Mouse (Mus musculus) left cerebral cortex, adult 6 months (tissue): ENCODE measurements around the gene Vps37d. TPM values are rescaled to one million over a fixed set of nuclear protein-coding genes. Genes with fewer than 3 reads are reported as not detected.

Experiments used
- long read RNA-seq, 2 experiments: library from polyadenylated mRNA; unstranded; transcript quantifications; one replicate each; pipeline ENCODE4 v2.0.0; 2019 to 2020
- polyA plus RNA-seq: library from polyadenylated mRNA; unstranded; fragments of <200 nt; fragmentation: Nextera tagmentation; gene quantifications from 2 replicates; pipeline ENCODE4 v1.2.3, GENCODE M21; 2021

Vps37d gene
- 1.9 and 8.2 TPM in 2 replicates for polyA plus RNA-seq
- long read RNA-seq, experiment 1, partial matches to known transcripts: 0 of 4 reads
- long read RNA-seq, experiment 1, other reads (novel, unspliced or antisense): 2 of 4 reads
- long read RNA-seq, experiment 2, partial matches to known transcripts: 0 of 1 reads
- long read RNA-seq, experiment 2, other reads (novel, unspliced or antisense): 1 of 1 reads

DNA sequence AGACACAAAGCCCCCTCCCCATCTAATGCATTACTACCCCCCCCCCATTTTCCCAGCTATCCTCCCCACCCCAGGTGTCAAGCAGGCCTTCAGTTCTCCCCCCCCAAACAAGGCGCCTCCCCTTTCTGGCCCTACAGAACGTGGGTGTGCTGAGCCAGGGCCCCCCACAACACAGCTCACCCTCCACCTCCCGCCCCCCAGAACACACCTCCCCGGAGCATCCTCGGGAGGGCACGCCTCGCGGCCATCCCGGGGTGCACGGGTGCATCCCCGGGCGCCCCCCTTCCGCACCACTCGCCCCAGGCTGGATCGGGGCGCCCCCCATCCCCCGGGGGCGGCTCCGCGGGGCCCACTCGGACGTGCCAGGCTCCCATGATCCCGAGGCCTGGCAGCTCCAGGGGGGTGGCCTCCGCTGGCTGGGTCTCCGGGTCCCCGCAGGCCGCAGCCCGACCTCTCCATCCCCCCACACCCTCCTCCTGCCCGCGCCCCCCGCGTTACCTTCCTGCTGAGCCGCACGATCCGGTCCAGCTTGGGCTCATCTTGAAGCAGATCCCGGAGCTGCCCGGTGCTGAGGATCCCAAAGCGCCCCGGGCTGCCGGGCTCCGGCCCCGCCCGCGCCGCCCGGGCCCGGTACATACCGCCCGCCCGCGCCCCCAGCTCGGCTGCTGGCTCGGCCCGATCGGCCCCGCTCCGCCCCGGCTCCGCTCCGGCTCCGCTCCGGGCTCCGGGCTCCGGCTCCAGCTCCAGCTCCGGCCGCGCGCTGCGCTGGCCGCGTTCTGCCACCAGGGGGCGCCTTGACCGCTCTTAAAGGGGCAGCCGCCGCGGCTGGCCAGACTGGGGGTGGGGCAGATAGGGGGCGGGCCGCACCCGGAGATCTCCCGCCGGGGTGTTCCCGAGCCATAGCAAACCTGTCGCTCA is at the start of gene Vps37d:
Gene Vps37d (minus strand): TSS at position 703 of the 918 bp plus-strand sequence.

DNA sequence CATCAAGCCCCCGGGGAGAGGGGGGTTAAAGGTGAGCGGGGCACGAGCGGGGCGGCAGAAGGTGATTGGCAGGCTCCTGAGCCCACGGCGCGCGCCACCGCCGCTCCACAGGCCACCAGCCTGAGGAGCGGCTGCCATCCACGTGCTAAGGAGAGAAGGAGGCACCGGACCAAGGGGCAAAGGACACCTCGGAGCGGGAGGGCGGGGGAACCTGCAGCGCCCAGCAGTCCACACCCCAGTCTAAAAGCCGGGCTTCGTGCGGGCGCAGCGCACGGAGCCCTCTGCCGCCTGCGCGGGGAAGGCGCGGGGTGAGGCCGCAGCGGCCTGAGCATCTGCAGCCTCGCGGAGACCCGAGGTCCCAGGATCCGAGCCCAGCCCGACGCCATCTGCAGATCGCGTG is 11.6 kb upstream of the Vps37d start, which contains the start of gene Mlxipl:
Gene Mlxipl (plus strand): TSS at position 238 of the 400 bp plus-strand sequence.

DNA sequence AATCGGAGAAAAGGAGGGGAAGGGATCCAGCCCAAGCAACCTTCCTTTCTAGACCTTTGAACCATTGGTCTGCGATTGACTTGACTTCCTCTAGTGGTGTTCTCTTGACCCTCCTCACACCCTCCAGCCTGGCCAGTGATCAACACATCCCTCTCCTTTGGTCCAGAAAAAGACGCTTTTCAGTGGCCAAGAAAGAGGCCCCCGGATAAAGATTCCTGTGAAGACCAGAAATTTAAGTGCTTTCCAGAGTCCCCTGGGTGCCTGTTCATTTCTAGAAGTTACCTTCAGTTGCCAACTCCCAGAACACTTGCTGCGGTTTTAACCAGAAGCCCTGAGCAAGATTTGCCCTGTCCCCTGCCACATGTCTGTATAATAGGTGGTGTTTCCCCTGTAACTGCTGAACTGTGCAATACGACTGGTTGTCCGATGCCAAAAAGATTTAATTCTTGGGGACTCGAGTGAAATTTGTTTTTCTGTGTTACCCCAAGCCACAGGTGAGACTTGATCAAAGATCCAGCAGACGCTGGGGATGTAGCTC is 13.1 kb downstream of the Vps37d start, which contains the start of gene Bud23:
Gene Bud23 (minus strand): TSS at position 51 of the 538 bp plus-strand sequence.

DNA sequence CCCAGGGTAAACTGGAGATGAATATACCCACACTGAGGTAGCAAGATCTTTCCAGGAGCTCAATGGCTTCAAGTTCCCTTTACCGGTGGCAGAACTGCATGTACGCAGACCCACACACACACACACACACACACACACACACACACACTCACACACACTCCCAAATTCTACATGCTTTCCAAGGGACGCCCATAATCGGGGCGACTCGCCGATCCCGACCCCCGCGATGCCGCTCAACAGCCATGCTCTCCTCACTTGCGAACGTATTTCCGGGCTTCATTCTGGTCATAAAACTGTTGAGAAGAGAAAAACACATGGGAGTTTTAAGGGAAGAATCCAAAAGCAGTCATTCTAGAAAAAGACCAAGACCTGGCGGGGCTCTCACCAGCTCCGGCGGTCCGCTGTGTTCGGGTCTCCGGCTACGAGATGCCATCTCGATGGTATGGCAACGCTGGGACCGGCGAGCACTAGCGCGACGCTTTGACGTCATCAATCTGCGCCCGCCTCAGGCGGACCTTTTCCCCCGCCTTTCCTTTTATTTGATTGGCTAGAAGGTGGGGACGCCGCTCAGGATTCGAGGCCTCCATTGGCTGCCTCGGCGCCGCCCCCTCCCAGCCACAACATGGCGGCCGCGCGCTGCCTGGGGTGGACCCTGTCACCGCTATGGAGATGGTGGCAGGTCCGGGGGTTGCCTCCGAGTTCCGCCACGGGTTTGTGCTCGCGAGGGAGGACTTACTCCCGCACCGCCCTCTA is 14.3 kb downstream of the Vps37d start, which contains the start of gene Dnajc30:
Gene Dnajc30 (plus strand): TSS at position 574 of the 753 bp plus-strand sequence.

DNA sequence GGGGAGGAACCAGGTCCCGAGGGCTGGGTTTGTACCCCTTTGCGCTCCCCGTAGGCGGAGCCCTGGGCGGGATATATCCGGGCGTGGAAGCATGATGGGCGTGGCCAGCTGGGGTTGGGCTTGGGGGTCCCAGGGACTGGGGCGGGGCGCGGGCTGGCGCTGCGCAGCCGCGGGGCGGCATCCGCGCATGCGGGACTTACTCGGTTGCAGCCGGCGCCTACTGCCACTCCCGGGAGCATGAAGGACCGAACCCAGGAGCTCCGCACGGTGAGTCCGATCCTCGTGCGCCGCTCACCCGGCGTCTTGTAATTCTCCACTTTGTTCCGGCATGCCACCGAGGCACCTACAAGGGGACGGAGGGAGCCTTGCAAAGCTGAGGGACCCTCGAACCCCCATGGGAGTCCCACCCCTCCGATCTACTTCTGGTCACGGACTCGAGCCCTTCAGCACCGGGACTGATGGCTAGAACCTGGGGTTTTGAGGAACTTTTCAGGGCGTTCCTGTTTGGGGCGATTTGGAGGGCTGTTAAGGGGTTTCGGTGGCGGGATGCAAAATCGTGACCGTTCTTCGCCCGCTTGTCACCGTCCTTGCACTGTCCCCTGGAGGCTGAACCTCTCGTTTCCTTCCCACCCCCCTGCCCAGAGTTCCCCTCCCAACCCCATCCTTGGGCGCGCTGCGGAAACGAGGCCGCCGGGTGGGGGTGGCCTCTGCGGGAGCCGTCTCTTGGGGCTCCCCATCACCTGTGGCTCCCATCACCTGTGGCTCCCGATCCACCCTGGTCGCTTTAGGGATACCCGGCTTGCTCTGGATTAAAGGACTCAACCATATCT is 54.5 kb downstream of the Vps37d start, which contains the start of gene Stx1a:
Gene Stx1a (plus strand): TSS at position 139 of the 830 bp plus-strand sequence.

Other genes with a start within 250 kb of the Vps37d start
- gene Tmem270, start 171.5 kb downstream of the Vps37d start, polyA plus RNA-seq: not detected in 2 replicates
- not detected in 2 replicates for gene Cldn13, start 162.7 kb downstream of the Vps37d start, polyA plus RNA-seq
- gene Mettl27, start 145.9 kb downstream of the Vps37d start, polyA plus RNA-seq: 6.6 and 7.4 TPM in 2 replicates
- gene Cldn4, start 131.3 kb downstream of the Vps37d start, polyA plus RNA-seq: not detected in 2 replicates
- gene Cldn3, start 92.1 kb downstream of the Vps37d start, polyA plus RNA-seq: 0.85 and 1.2 TPM in 2 replicates
- 45.6 and 48.8 TPM in 2 replicates for gene Abhd11, start 69.1 kb downstream of the Vps37d start, polyA plus RNA-seq
- gene Stx1a, start 54.8 kb downstream of the Vps37d start, polyA plus RNA-seq: 244 and 306 TPM in 2 replicates
- gene Dnajc30, start 14.1 kb downstream of the Vps37d start, polyA plus RNA-seq: 77.9 and 78.6 TPM in 2 replicates
- gene Bud23, start 13.3 kb downstream of the Vps37d start, polyA plus RNA-seq: 46.3 and 50.4 TPM in 2 replicates
- gene Mlxipl, start 11.6 kb upstream of the Vps37d start, polyA plus RNA-seq: 0.31 and 0.50 TPM in 2 replicates
- gene Tbl2, start 71.4 kb upstream of the Vps37d start, polyA plus RNA-seq: 15.9 and 17.1 TPM in 2 replicates
- 87.3 and 94.7 TPM in 2 replicates for gene Bcl7b, start 90.0 kb upstream of the Vps37d start, polyA plus RNA-seq
- 8.8 and 11.9 TPM in 2 replicates for gene Baz1b, start 109.0 kb upstream of the Vps37d start, polyA plus RNA-seq
- gene Fzd9, start 173.0 kb upstream of the Vps37d start, polyA plus RNA-seq: 1.5 and 6.5 TPM in 2 replicates